Mouse (Mus musculus) ES-E14 (cell line): ENCODE results near the gene Vcp.

Experiments used
- CHD2 ChIP-seq: IDR thresholded peaks from 2 replicates; pipeline ENCODE4 v1.6.1; 2014; ENCODE audit warnings: mild to moderate bottlenecking, low read depth, low read length, inconsistent platforms
- HCFC1 ChIP-seq: IDR thresholded peaks from 2 replicates; pipeline ENCODE4 v1.6.1; 2012; ENCODE audit warnings: low read length, inconsistent platforms, borderline replicate concordance; ENCODE audit not compliant: insufficient read depth
- ZC3H11A ChIP-seq: IDR thresholded peaks from 2 replicates; pipeline ENCODE4 v1.6.1; 2012; ENCODE audit warnings: low read depth, mild to moderate bottlenecking, inconsistent platforms, low read length, borderline replicate concordance

- TF ChIP-seq CHD2 (no peak), ZC3H11A (no peak), HCFC1 (no peak)
These were observed 30.0 kb upstream of the Vcp start for GRCm38 (mm10) chr4:43030352-43030751.
